Mouse (Mus musculus) megakaryocyte, embryonic 14.5 days (primary cell): ENCODE results near the gene Wipi2. TPM values are rescaled to one million over a fixed set of nuclear protein-coding genes. Genes with fewer than 3 reads are reported as not detected.

Source experiments
- H3K27me3 ChIP-seq: replicated peaks from 2 replicates; pipeline ENCODE3; 2012; ENCODE audit warnings: inconsistent platforms
- H3K36me3 ChIP-seq: replicated peaks from 2 replicates; pipeline ENCODE3; 2012; ENCODE audit warnings: low read length, inconsistent platforms, mixed read lengths
- H3K4me1 ChIP-seq: 2 replicates; pipeline ENCODE4 v1.6.1; 2012; ENCODE audit warnings: inconsistent platforms
- H3K4me3 ChIP-seq: replicated peaks from 2 replicates; pipeline ENCODE3; 2012; ENCODE audit warnings: moderate library complexity, mild to moderate bottlenecking, inconsistent platforms
- H3K9me3 ChIP-seq: 2 replicates; pipeline ENCODE4 v1.6.1; 2012; ENCODE audit warnings: inconsistent platforms
- FLI1 ChIP-seq: IDR thresholded peaks from 2 replicates; pipeline ENCODE4 v1.6.1; 2012; ENCODE audit warnings: low read length, inconsistent platforms, mixed read lengths
- GATA1 ChIP-seq: IDR thresholded peaks from 3 replicates; pipeline ENCODE4 v1.6.1; 2012; ENCODE audit warnings: mixed read lengths, low read length, inconsistent platforms, borderline replicate concordance
- polyA plus RNA-seq: library from polyadenylated mRNA; stranded (reverse); fragments of >175 nt; gene quantifications from 2 replicates; pipeline ENCODE4 v1.2.3, GENCODE M21; 2012; ENCODE audit warnings: low replicate concordance; ENCODE audit not compliant: insufficient read depth

Gene Wipi2
- polyA plus RNA-seq, 1 experiment, result 4.7 TPM

DNA sequence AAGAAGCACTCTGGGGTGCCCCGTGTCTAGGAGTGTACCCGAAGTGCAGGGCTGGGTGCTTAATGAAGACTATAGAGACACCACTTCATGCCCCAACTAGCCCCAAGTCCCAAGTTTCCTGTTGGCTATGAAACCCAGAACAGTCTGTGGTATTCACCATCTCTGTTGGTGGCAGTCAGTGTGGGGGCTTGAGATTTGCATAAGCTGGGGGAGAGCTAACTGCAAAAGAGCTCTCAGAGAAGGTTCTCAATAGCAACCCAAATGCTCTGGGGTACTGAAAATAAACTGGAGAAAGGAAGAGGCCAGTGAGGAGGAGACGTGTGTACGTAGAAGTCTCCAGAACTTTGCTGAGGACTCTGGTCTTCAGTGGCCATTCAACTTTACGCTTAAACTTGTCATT is 55.0 kb downstream of the Wipi2 start:
- Histone ChIP-seq H3K4me1 (no peaks in the 10 kb centered on the region), H3K4me3 (no peak overlapping the region), H3K27me3 (peaks cover 26% of the 10 kb centered on the region), H3K9me3 (peaks cover 22% of the 10 kb centered on the region), H3K36me3 (no peaks in the 10 kb centered on the region)
- no peak for TF ChIP-seq FLI1
- TF ChIP-seq GATA1, result no peak

DNA sequence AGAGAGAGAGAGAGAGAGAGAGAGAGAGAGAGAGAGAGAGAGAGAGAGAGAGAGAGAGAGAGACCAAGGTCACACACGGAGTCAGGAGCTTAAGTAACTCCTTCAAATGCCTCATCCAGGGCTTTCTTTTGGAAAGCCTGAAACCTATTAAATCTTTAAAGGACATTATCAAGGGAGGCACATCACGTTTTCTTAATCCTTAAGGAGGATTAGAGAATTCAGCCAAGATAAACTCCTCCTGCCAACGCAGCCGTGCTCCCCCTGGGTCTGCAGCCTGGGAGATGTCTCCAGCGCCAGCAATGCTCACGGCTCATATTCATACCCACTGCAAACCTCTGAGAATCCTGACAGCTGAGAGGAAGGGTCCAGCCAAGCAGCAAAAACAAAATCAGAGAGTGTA is 61.4 kb downstream of the Wipi2 start:
- Histone ChIP-seq H3K36me3 (no peaks in the 10 kb centered on the region), H3K27me3 (peaks cover 36% of the 10 kb centered on the region), H3K4me3 (no peak overlapping the region), H3K9me3 (0 out of 2 replicates have a peak, but pooled peaks cover 3% of the 10 kb centered on the region), H3K4me1 (no peaks in the 10 kb centered on the region)
- TF ChIP-seq GATA1 (no peak), FLI1 (no peak)

DNA sequence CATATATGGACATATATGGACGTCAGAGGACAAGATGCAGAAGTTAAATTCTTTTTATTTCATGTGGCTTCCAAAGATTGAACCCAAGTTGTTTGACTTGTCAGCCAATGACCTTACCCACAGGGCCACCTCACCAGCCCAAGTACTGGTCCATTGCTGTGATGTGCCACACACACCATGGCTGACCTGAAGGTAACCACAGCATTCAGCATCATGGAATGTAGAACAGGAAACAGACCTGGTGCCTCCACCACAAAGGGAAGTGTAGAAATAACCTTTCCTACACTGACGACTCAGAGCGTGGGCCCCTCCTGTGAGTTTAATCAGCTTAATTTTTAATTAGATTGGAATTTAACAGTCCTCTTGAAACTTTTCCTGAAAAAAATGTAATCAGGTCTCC is 62.8 kb downstream of the Wipi2 start:
- TF ChIP-seq FLI1, result no peak
- no peak for TF ChIP-seq GATA1
- no peaks in the 10 kb centered on the region for H3K9me3 ChIP-seq
- peaks cover 33% of the 10 kb centered on the region for H3K27me3 ChIP-seq
- no peak overlapping the region for H3K4me3 ChIP-seq
- H3K4me1 ChIP-seq, result no peaks in the 10 kb centered on the region
- H3K36me3 ChIP-seq, result no peaks in the 10 kb centered on the region

DNA sequence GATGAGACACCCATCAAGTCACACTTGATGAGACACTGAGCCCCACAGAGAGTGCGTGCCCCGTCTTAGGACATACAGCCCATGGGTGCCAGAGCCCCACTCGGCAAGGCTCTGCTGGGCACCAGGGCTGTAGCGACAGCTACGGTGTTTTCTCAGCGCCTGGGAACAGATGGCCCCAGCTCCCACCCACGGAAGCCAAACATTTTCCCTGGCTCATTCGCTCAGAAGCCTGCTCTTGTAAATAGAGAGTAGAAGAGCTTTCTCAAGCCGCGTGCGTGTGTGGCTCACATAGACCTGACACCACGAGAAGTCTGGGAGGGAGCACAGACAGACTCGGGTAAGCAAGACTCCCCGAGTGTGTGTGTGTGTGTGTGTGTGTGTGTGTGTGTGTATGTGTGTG is 64.8 kb downstream of the Wipi2 start, which contains the start of gene Slc29a4:
TSS of gene Slc29a4 (plus strand) at position 265 of the 400 bp plus-strand sequence.
- no peak within 1 kb of the TSS for H3K4me3 ChIP-seq
- no peaks in the 10 kb centered on the region for H3K9me3 ChIP-seq
- H3K27me3 ChIP-seq, result peaks cover 40% of the 10 kb centered on the region
- TF ChIP-seq GATA1 (no peak), FLI1 (no peak)
- no peaks in the 10 kb centered on the region for H3K4me1 ChIP-seq
- H3K36me3 ChIP-seq, result no peaks in the 10 kb centered on the region

DNA sequence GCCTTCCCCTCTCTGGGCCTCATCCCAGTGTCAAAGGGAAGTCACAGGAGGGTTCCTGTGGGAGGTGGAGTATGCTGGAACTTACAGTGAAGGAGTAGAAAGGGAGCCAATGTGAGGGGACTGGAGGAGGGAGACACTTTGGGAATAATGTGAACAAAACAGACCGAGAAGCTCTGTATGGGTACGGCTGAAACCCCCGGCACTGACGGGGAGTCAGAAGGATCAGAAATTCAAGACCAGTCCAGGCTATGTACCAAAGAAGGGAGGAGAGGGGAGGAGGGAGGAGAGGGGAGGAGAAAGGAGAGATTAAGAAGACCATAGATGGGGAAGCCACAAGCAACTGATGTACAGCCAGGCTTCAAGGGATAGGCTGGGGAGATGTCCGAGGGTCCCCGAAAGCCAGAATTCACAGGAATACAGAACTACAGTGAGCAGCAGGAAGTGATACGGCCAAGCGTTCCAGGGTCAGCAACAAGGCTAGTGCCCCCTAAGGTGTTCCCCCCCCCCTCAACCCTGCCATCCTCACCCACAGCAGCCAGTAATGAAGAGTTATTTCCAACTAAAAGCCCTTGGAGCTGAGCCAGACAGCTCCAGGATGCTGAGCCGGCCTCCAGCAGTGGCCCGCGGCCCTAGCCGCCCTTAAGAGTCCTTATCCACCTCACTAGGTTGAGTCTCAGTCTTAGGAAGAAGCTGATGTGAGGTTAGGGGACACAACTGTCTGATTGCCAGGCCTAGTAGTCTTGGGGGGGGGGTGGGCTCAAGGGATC is 65.7 kb downstream of the Wipi2 start:
- Histone ChIP-seq H3K27me3 (peaks cover 38% of the 10 kb centered on the region), H3K4me3 (no peak overlapping the region), H3K36me3 (no peaks in the 10 kb centered on the region), H3K4me1 (no peaks in the 10 kb centered on the region; the same call in 1 of the 2 replicates), H3K9me3 (no peaks in the 10 kb centered on the region)
- TF ChIP-seq GATA1 (no peak), FLI1 (no peak)

DNA sequence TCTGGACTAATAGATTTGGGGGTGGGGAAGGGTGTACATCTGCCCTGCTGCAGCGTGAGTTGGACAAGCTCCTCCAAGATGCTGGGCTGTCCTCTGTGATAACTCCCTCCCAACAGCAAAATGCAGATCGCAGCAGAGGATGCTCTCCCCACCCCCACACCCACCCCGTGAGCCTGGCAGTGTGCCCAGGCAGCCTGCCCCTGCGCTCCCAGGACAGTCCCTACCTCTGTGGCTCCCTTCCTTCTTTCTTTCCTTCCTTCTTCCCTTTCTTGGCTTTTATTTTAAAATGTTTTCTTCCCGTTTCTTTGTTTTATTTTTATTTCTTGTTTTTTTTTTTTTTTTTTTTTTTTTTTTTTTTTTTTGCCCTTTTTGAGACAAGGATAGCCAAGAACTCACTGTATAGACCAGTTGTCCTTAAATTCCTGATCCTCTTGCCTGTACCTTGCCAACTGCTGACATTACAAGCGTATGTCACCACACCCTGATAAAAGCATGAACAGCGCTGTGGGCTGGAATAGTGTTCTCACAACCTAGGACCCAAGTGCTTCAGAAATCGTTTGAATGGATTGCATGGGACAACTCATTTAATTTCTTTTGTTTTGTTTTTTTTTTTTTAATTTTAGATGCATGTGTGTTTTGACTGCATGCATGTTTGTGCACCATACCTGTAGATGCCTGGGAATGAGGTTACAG is 66.4 kb downstream of the Wipi2 start:
- Histone ChIP-seq H3K27me3 (peaks cover 41% of the 10 kb centered on the region), H3K9me3 (no peaks in the 10 kb centered on the region), H3K4me1 (no peaks in the 10 kb centered on the region; the same call in 1 of the 2 replicates), H3K36me3 (no peaks in the 10 kb centered on the region), H3K4me3 (no peak overlapping the region)
- TF ChIP-seq GATA1, result no peak
- no peak for TF ChIP-seq FLI1

DNA sequence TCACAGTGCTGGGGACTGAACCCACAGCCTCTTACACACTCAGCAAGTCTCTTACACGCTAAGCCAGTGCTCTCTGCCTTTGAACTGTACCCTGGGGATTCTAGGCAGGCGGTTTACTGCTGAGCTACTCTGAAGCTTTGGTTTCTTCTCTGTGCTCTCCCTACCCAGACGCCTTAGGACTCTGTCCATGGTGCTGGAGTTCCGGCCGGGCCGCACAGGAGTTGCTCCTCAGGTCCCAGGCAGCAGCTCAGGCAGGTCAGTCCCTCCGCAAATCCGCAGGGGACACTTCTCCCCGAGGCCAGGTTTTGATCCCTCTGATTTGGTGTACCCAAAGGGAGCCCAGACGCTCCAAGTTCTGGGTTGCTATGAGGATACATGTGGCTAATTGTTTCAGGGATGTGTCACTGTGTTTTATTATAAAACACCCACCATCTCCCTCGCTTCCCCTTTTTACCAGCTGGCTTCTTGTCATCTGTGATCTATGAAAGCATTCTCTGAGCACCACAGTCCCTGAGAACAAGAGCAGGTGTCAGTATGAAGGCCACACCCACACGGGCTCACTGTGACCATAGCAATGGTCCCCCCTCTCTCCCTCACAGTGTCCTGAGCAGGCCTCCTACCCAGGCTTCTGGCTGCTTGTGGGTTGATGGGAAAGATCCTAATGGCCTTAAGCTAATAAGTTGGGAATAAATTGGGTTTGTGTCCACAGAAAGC is 67.3 kb downstream of the Wipi2 start:
- no peak for TF ChIP-seq GATA1
- TF ChIP-seq FLI1, result no peak
- H3K9me3 ChIP-seq, result no peaks in the 10 kb centered on the region
- H3K4me1 ChIP-seq, result no peaks in the 10 kb centered on the region; the same call in 1 of the 2 replicates
- no peak overlapping the region for H3K4me3 ChIP-seq
- H3K36me3 ChIP-seq, result no peaks in the 10 kb centered on the region
- peaks cover 34% of the 10 kb centered on the region for H3K27me3 ChIP-seq

DNA sequence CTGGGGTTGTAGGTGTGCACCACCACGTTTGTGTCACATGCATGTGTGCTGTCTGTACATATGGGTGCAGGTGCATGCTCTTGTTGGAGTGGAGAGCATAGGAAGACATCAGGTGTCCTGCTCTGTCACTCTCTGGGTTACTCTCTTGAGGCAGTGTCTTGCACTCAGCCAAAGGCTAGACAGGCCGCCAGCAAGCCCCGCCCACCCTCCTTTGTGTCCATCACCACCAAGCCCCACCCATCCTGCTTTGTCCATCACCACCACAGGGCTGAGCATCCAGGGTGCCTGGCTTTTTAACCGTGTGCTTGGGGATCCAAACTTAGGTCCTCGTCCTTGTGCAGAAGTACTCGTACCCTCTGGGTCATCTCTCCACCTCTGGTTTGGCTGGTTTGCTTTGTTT is 68.8 kb downstream of the Wipi2 start:
- peaks cover 43% of the 10 kb centered on the region for H3K27me3 ChIP-seq
- H3K36me3 ChIP-seq, result no peaks in the 10 kb centered on the region
- H3K9me3 ChIP-seq, result no peaks in the 10 kb centered on the region
- peaks cover 4% of the 10 kb centered on the region; the same call in 1 of the 2 replicates for H3K4me1 ChIP-seq
- H3K4me3 ChIP-seq, result no peak overlapping the region
- TF ChIP-seq GATA1 (no peak), FLI1 (no peak)

DNA sequence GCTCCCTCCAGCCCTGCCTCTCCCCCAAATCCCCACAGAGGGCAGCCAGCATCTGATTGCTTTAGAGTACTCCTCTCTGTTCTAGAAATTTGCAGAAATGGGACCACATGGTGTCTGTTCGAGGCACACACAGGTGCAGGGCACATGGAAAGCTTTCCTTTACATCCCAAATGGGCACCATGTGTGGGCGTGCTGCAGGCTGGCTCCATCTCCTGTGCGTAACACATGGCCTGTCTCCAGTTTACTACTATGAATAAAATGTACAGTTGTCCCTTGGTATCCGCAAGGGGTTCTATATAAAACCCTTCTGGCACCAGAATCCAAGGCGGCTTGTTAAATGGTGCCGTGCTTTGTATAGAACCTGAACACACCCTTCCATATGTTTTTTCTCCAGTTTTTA is 69.4 kb downstream of the Wipi2 start:
- H3K27me3 ChIP-seq, result peaks cover 49% of the 10 kb centered on the region

More for the DNA sequence above, 69.4 kb downstream of the Wipi2 start:
- TF ChIP-seq GATA1 (no peak), FLI1 (no peak)
- H3K4me3 ChIP-seq, result no peak overlapping the region
- H3K4me1 ChIP-seq, result peaks cover 10% of the 10 kb centered on the region
- H3K36me3 ChIP-seq, result no peaks in the 10 kb centered on the region
- H3K9me3 ChIP-seq, result no peaks in the 10 kb centered on the region
